Mouse (Mus musculus) midbrain, postnatal 0 days (tissue): ENCODE results near the gene Tbxas1. TPM values are rescaled to one million over a fixed set of nuclear protein-coding genes. Genes with fewer than 3 reads are reported as not detected.

Experiments
- ATAC-seq: fragments of 200-750 bp; cut with Nextera tagmentation; 2 replicates; pipeline ENCODE4 v1.8.0; 2017; ENCODE audit warnings: moderate number of reproducible peaks, mild to moderate bottlenecking, moderate TSS enrichment, moderate library complexity; ENCODE audit not compliant: low FRiP score
- DNase-seq: peaks from one replicate; pipeline ENCODE4 v3.0.0-alpha.2; 2015; ENCODE audit warnings: low spot score
- H3K27ac ChIP-seq: fragments of 300-500 bp; sonication (generic); 2 replicates; pipeline ENCODE4 v1.5.1; 2014; ENCODE audit warnings: low read depth, mild to moderate bottlenecking, low read length, mixed read lengths
- H3K27me3 ChIP-seq: fragments of 300-500 bp; sonication (generic); 2 replicates; pipeline ENCODE4 v1.6.1; 2014; ENCODE audit warnings: low read length, control low read depth, mixed read lengths; ENCODE audit not compliant: insufficient read depth
- H3K36me3 ChIP-seq: fragments of 300-500 bp; sonication (generic); 2 replicates; pipeline ENCODE4 v1.6.1; 2014; ENCODE audit warnings: low read length, control low read depth, mixed read lengths; ENCODE audit not compliant: insufficient read depth
- H3K4me1 ChIP-seq: fragments of 300-500 bp; sonication (generic); 2 replicates; pipeline ENCODE4 v1.6.1; 2014; ENCODE audit warnings: mild to moderate bottlenecking, control low read depth, antibody characterized with exemption, low read length, mixed read lengths; ENCODE audit not compliant: insufficient read depth
- H3K4me2 ChIP-seq: fragments of 300-500 bp; sonication (generic); 2 replicates; pipeline ENCODE4 v1.6.1; 2014; ENCODE audit warnings: low read depth, mild to moderate bottlenecking, low read length, mixed read lengths; ENCODE audit not compliant: poor library complexity, severe bottlenecking
- H3K4me3 ChIP-seq: fragments of 300-500 bp; sonication (generic); 2 replicates; pipeline ENCODE4 v1.5.1; 2014; ENCODE audit warnings: low read depth, mild to moderate bottlenecking, low read length, moderate library complexity
- H3K9ac ChIP-seq: fragments of 300-500 bp; sonication (generic); replicated peaks from 2 replicates; pipeline ENCODE4 v1.6.1; 2014; ENCODE audit warnings: mild to moderate bottlenecking, low read length, moderate library complexity, mixed read lengths; ENCODE audit not compliant: poor library complexity, severe bottlenecking
- H3K9me3 ChIP-seq: fragments of 300-500 bp; sonication (generic); 2 replicates; pipeline ENCODE4 v1.6.1; 2016; ENCODE audit warnings: low read length, control low read depth
- CTCF ChIP-seq: IDR thresholded peaks from 2 replicates; pipeline ENCODE4 v1.5.1; 2016; ENCODE audit warnings: antibody characterized with exemption, mild to moderate bottlenecking
- WGBS: fragments of 180-500 bp; shearing (Covaris S2); extraction: QIAGEN DNeasy Blood & Tissue Kit; methylation state at CpG from one replicate; pipeline ENCODE4 v1.1.7; 2014; 5-methylcytosine and 5-hydroxymethylcytosine counted together
- polyA plus RNA-seq: library from polyadenylated mRNA; unstranded; fragments of >200 nt; fragmentation: Nextera tagmentation; extraction: Ambion mirVana; gene quantifications from 2 replicates; pipeline ENCODE4 v1.2.1, GENCODE M21; 2015
- total RNA-seq: library from RNA; depleted of rRNA; stranded (reverse); fragments of >200 nt; gene quantifications from 2 replicates; pipeline ENCODE4 v1.2.3, GENCODE M21; 2014

Gene Tbxas1
- total and polyA plus RNA-seq, 2 experiments from 2014 or later: 1.4 to 3.1 TPM

GRCm38 (mm10) chr6:38926963-38927361 lies 51.8 kb downstream of the Tbxas1 start:
- 56% methylated on average over 13 of the region's 13 CpGs for WGBS
- Histone ChIP-seq H3K36me3 (no peaks in the 10 kb centered on the region), H3K4me1 (no peaks in the 10 kb centered on the region; the same call in 1 of the 2 replicates), H3K27ac (no peak overlapping the region), H3K9me3 (no peaks in the 10 kb centered on the region; the same call in 1 of the 2 replicates), H3K27me3 (no peaks in the 10 kb centered on the region), H3K4me3 (no peak overlapping the region), H3K4me2 (no peak overlapping the region), H3K9ac (no peak overlapping the region)
- ATAC-seq: no peak
- TF ChIP-seq CTCF: no peak
- no peak for DNase-seq

- no peaks in the 10 kb centered on the region for H3K36me3 ChIP-seq
- H3K9ac ChIP-seq: no peak overlapping the region
- WGBS: 77% methylated on average over 3 of the region's 3 CpGs
- no peak overlapping the region for H3K4me3 ChIP-seq
- DNase-seq: no peak
- no peak for TF ChIP-seq CTCF
- H3K4me2 ChIP-seq: no peak overlapping the region
- H3K9me3 ChIP-seq: no peaks in the 10 kb centered on the region; the same call in 1 of the 2 replicates
- no peak for ATAC-seq
- H3K4me1 ChIP-seq: no peaks in the 10 kb centered on the region; the same call in 1 of the 2 replicates
- no peaks in the 10 kb centered on the region for H3K27me3 ChIP-seq
- H3K27ac ChIP-seq: no peak overlapping the region
Observed at GRCm38 (mm10) chr6:38928489-38928888, 53.3 kb downstream of the Tbxas1 start.

GRCm38 (mm10) chr6:38936009-38936408 lies 60.8 kb downstream of the Tbxas1 start:
- no peak for DNase-seq
- Histone ChIP-seq H3K4me2 (no peak overlapping the region), H3K4me1 (no peaks in the 10 kb centered on the region), H3K27me3 (no peaks in the 10 kb centered on the region), H3K27ac (no peak overlapping the region), H3K9ac (no peak overlapping the region), H3K4me3 (no peak overlapping the region), H3K9me3 (no peaks in the 10 kb centered on the region; the same call in 1 of the 2 replicates), H3K36me3 (no peaks in the 10 kb centered on the region)
- ATAC-seq: no peak
- 90% methylated on average over 2 of the region's 2 CpGs for WGBS
- no peak for TF ChIP-seq CTCF

- H3K4me2 ChIP-seq: no peak overlapping the region
- no peaks in the 10 kb centered on the region for H3K4me1 ChIP-seq
- no peaks in the 10 kb centered on the region for H3K27me3 ChIP-seq
- ATAC-seq (no peak), DNase-seq (no peak)
- H3K27ac ChIP-seq: no peak overlapping the region
- no peak overlapping the region for H3K9ac ChIP-seq
- no peak for TF ChIP-seq CTCF
- WGBS: 83% methylated on average over 6 of the region's 6 CpGs
- H3K36me3 ChIP-seq: no peaks in the 10 kb centered on the region
- no peaks in the 10 kb centered on the region for H3K9me3 ChIP-seq
- H3K4me3 ChIP-seq: no peak overlapping the region
Observed at GRCm38 (mm10) chr6:38938421-38938820, 63.2 kb downstream of the Tbxas1 start.

GRCm38 (mm10) chr6:38939096-38939495 lies 63.9 kb downstream of the Tbxas1 start:
- no peaks in the 10 kb centered on the region for H3K4me1 ChIP-seq
- no peak for TF ChIP-seq CTCF
- no peak overlapping the region for H3K4me3 ChIP-seq
- H3K36me3 ChIP-seq: no peaks in the 10 kb centered on the region
- H3K4me2 ChIP-seq: no peak overlapping the region
- ATAC-seq: no peak
- H3K27me3 ChIP-seq: no peaks in the 10 kb centered on the region
- H3K9ac ChIP-seq: no peak overlapping the region
- H3K9me3 ChIP-seq: no peaks in the 10 kb centered on the region
- 77% methylated on average over 4 of the region's 4 CpGs for WGBS
- DNase-seq: no peak
- no peak overlapping the region for H3K27ac ChIP-seq

GRCm38 (mm10) chr6:38941016-38941415 lies 65.8 kb downstream of the Tbxas1 start:
- no peaks in the 10 kb centered on the region for H3K4me1 ChIP-seq
- TF ChIP-seq CTCF: no peak
- no peaks in the 10 kb centered on the region for H3K36me3 ChIP-seq
- no peak overlapping the region for H3K4me3 ChIP-seq
- DNase-seq: no peak
- ATAC-seq: no peak
- no peak overlapping the region for H3K9ac ChIP-seq
- H3K27me3 ChIP-seq: no peaks in the 10 kb centered on the region
- WGBS: 94% methylated on average over 1 of the region's 1 CpGs
- no peaks in the 10 kb centered on the region for H3K9me3 ChIP-seq
- H3K4me2 ChIP-seq: no peak overlapping the region
- no peak overlapping the region for H3K27ac ChIP-seq
